Mouse (Mus musculus) right cerebral cortex, adult 2 months (tissue): ENCODE results near the gene Fam178b.

Experiments used
- DNase-seq, 2 experiments: peaks; one replicate each; pipeline ENCODE4 v3.0.0; 2021 to 2022; ENCODE audit warnings: low spot score in 2 of 2

Fam178b gene

GRCm38 (mm10) chr1:36524058-36524457 lies 158.9 kb downstream of the Fam178b start:
- DNase-seq, result no peak

DNA sequence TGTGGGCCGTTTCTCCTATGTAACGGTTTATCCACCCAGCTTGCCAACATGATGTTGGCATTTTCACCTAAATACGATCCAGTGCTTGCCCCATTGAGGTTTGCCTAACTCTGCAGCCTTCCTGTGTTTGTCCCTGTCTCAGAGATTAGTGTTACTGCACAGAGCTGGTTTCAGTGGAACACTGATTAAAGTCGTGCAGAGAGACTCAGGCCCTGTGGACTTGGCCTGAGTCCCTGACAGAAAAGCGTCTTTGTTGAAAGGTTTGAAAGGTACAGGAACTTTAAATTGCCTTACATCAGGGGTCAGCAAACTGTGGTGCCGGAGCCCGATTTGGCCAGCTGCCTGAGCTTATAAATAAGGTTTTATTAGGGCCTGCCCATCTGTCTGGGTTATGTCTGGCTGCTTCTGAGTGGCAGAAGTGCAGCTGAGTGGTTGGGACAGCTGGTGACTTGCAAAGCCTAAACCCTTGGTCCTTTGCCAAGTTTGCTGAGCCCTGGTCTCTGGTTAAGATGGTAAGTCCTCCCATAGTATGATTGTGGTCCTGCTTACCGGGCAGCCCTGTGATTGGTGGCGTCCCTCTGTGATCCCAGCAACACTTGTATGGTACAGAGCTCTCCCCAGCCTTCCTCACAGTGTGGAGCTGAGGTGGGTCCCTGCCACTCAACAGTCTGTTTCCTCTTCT lies 159.5 kb downstream of the Fam178b start:
- no peak for DNase-seq

- no peak for DNase-seq
Measured at GRCm38 (mm10) chr1:36522210-36522609, 160.8 kb downstream of the Fam178b start.

GRCm38 (mm10) chr1:36519626-36520025 lies 163.4 kb downstream of the Fam178b start:
- DNase-seq, result no peak

DNA sequence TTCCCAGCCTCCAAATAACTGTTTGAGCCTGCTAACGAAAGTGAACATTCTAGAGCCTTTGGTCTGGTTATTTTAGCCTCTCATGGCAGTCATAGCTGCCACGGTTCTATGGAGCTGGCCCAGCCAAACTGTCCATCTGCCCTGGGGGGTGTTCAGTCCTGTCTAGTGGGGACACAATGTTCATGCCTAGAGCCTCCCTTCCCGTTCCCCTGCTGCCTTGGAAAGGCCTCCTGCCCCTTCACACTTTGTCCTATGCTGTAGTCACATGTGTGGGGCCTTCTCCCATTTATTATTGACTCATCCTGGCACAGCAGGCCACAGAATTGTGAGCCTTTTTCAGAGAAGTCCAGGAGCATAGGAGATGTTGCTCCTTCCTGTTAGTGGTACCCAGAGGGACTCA lies 164.7 kb downstream of the Fam178b start:
- no peak for DNase-seq

GRCm38 (mm10) chr1:36513718-36514117 lies 169.3 kb downstream of the Fam178b start:
- no peak for DNase-seq

- no peak for DNase-seq
Measured at GRCm38 (mm10) chr1:36513310-36513709, 169.7 kb downstream of the Fam178b start.

DNA sequence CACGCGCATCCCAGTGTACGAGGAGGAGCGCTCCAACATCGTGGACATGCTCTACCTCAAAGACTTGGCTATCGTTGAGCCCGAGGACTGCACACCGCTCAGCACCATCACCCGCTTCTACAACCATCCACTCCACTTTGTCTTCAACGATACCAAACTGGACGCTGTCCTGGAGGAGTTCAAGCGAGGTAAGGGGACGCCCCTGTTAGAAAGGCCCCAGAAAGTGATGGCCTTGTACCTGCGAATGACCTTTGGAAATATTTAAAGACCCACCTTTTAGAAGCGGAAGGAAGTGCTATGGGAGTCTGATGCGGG lies 170.1 kb downstream of the Fam178b start:
- DNase-seq, result no peak
